Mouse (Mus musculus): ENCODE results near the gene Vapa.
"Not testable (repeated sequence)": the region's sequence is repeated elsewhere in the genome, so short reads cannot be mapped to it uniquely, and the experiment has no call there.

Vapa gene

GRCm38 (mm10) chr17:65564189-65564588, 49.2 kb downstream of the Vapa start:
- no peak for DNase-seq (ENCODE audit: low spot score in 2 of 2)

GRCm38 (mm10) chr17:65563345-65563744, 50.0 kb downstream of the Vapa start:
- DNase-seq (ENCODE audit: low spot score in 2 of 2): no peak

DNA sequence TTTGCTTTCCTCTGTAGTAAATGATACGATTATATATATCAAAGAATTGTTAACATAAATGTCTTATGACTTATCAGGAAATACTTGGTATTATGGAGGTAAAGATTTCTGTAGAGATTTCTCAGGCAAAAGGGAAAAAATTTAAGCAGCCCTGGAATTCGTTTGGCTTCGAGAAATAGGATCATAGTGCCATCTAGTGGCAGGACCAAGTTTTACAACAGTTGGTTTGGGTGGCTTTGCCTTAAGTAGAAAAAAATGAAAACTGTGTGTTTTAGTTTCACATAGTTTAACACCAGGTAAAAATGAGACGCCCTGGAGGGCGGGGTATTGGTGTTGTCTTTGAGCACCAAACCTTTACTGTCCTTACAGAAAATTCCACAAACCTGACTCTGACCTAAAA, 50.6 kb downstream of the Vapa start:
- peak in 1 of 2 experiments; percentile 81 for DNase-seq (ENCODE audit: low spot score in 2 of 2)

DNA sequence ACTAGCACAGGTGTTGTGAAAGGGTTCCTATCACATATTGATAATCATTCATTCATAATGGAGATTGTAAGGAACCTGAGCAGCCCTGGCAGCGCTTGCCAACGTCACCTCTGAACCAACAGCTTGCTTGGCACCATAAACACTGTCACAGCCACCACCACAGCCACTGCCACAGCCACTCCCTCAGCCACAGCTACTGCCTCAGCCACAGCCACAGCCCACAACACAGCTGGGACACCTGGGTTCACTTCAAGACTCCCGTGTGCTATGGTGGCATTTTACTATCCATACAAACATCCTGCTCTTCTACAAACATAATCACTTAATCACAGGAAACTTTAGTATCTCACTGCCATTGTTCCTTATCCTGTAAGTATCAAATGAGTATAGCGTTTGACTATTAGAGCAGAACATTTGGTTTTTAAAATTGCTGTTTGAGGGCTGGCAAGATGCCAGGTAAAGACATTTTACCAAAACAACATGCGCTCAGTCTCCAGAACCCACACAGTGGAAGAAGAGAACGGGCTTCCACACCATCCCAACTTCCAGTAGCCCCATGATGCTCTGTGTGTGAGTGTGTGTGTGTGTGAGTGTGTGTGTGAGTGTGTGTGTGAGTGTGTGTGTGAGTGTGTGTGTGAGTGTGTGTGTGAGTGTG, 51.9 kb downstream of the Vapa start:
- no peak for DNase-seq (ENCODE audit: low spot score in 2 of 2)

DNA sequence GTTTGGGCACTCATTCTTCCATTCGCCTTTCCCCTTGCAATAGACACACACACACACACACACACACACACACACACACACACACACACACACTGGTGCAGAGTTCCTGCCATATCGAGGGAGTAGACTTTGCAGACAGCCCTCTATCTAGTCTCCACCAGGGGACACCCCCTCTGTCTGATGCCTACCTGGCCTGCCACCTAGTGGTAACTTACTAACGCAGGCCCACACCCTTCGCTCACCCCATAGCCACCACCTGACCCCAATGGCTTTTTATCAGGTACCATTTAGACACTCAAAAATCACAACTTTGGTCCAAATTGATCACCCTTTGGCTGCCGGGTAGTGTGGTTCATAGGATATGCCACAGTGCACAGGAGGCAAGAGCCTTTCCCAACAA, 54.1 kb downstream of the Vapa start:
- no peak for DNase-seq (ENCODE audit: low spot score in 2 of 2)

DNA sequence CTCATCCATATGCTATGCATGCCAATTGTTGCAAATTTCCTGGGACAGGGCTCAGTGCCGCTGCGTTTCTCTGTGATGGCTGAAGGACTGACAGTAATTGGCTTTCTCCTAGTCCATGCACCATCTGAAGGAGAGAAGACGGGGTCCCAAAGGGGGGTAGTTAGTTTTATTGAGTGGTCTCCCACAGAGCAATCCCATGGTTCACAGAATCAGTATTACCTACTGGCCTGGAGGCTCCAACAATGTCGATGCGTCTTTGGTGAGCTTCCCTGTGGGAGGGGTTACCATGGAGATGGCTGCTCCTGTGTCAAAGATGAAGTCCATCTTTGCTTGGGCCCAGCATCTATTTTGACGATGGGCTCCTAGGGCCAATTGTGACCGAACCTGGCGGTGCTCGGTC, 54.6 kb downstream of the Vapa start:
- no peak for DNase-seq (ENCODE audit: low spot score in 2 of 2)

DNA sequence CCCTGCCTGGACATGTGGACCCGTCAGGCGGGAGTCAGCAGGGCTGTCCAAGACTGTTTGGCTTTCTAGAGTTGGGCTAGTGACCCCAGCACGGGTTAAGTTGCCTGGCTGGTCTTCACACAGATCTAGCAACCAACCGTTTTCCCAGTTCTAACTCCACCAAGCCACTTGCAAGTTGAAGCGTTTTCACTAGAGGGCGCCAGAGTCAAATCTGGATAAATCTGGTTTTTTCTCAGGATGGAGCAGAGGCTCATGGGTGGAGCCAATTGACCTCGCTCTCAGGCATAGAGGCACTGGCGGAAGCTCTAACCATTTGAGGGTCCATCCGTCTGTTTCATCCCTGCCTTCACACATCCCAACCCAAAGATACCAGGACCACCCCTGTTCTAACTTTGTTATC, 55.1 kb downstream of the Vapa start:
- peak in 1 of 2 experiments; percentile 68 for DNase-seq (ENCODE audit: low spot score in 2 of 2)

DNA sequence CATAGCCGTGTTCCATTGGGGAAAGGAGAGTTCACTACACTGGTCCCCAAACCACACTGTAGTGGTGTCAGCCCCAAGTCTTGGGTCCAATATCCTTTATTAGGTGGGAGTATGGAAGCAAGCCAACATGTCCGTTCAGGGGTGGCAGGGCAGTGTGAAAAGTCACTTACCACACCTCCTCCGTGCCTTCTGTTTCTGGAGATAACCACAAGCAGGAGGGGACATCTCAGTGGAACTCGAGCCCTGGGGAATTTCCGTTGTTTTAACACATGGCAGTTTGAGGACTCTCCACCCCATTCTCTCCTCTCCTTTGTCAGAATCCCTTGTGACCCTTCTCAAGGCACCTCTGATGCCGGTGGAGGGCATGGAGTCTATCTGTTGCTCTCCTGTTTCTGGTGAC, 56.1 kb downstream of the Vapa start:
- no peak for DNase-seq (ENCODE audit: low spot score in 2 of 2)

- DNase-seq (ENCODE audit: low spot score in 2 of 2): no peak
These were observed 56.6 kb downstream of the Vapa start for GRCm38 (mm10) chr17:65556798-65557197.

- DNase-seq (ENCODE audit: low spot score in 2 of 2): no peak
These were observed 60.8 kb downstream of the Vapa start for GRCm38 (mm10) chr17:65552426-65552997.

GRCm38 (mm10) chr17:65550357-65550756, 63.0 kb downstream of the Vapa start:
- no peak for DNase-seq (ENCODE audit: low spot score in 2 of 2)

GRCm38 (mm10) chr17:65548698-65549365, 64.5 kb downstream of the Vapa start:
- DNase-seq (ENCODE audit: low spot score in 2 of 2): no peak

GRCm38 (mm10) chr17:65546221-65546620, 67.1 kb downstream of the Vapa start:
- DNase-seq (ENCODE audit: low spot score in 2 of 2): not testable (repeated sequence)

DNA sequence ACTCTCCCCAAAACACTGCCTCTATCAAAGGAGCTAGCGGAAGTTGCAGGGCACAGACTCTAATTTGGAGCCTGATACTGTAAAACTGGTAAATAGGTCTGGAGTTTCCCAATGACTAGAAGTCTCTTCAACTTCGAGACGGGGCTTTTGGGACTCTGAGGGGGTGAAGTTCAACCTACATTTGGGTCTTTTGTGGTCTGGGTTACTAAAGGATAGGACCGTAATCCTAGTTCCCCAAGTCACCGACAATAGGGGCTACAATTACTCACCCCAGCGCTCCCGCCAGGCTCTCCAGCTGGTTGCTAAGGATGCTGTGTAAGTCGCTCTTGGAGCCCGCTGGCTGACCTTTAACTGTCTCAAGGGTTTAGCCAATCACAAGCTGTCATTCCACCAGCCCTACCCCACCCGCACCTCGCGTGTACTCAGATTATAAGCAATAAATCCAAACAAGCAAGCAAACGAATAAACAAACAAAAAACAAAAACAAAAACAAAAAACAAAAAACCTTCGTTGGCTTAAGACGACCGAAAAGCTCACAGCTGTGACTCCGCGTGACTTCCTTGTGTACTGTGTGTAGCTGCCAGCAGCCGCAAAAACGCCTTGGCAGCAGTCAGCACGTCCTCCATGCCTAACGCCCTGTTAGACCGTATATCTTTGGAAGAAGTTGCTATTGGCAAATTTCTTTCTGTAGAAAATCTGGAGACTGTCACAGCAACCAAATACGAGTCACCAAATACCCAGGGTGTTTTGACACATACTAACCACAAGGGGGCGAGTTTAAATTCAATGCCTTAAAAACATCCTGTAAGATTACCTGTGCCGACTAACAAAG, 72.7 kb downstream of the Vapa start, which contains the start of gene Tmem232:
Gene Tmem232 (minus strand): TSS at position 342 of the 832 bp plus-strand sequence.
- DNase-seq (ENCODE audit: low spot score in 2 of 2): peak in 1 of 2 experiments; percentile 13

- peak in 1 of 2 experiments; percentile 64 for DNase-seq (ENCODE audit: low spot score in 2 of 2)
These were observed 77.2 kb downstream of the Vapa start for GRCm38 (mm10) chr17:65536156-65536555.

GRCm38 (mm10) chr17:65532381-65532780, 81.0 kb downstream of the Vapa start:
- not testable (repeated sequence) for DNase-seq (ENCODE audit: low spot score in 2 of 2)

All from left cerebral cortex, adult 9 months (tissue).